Mouse (Mus musculus): ENCODE results near the gene Snx20.

GRCm38 (mm10) chr8:88626940-88627264 lies 9.0 kb downstream of the Snx20 start:
- TF ChIP-seq EP300 (IDR thresholded peaks at IDR 0.05; ENCODE audit: low read depth) (no peak), CTCF (IDR thresholded peaks at IDR 0.05; ENCODE audit: low read depth) (no peak)

Data from heart, postnatal 0 days (tissue).